Mouse (Mus musculus) testis, postnatal 10 days (tissue): Measurements from ENCODE around the gene Dcaf5.

Experiments used
- DNase-seq: peaks from one replicate; pipeline ENCODE4 v3.0.0; 2021; ENCODE audit warnings: low spot score

The Dcaf5 gene

GRCm38 (mm10) chr12:80340936-80341335, 95.5 kb downstream of the Dcaf5 start:
- DNase-seq = no peak

DNA sequence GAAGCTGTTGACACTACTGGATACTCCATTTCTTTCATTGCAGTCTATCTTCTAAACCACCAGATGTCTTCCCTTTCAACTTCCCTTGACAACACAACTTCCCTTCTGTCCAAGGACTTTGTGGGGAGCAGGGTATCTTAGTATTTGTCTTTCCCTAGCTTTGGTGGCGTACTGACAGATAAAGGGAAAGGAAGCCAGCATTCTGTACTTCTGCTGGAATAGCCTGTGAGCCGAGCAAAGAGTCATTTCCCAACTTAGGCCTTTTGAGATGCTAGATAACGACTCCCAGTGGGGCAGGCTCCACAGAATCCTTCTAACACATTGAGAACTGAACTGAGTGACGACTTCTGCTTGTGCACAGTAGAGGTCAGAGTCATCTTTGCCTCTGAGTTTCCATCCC, 102.2 kb downstream of the Dcaf5 start:
- no peak for DNase-seq

- DNase-seq = no peak
These were observed 104.8 kb downstream of the Dcaf5 start for GRCm38 (mm10) chr12:80331634-80332033.

GRCm38 (mm10) chr12:80330819-80331218, 105.6 kb downstream of the Dcaf5 start:
- DNase-seq = no peak

DNA sequence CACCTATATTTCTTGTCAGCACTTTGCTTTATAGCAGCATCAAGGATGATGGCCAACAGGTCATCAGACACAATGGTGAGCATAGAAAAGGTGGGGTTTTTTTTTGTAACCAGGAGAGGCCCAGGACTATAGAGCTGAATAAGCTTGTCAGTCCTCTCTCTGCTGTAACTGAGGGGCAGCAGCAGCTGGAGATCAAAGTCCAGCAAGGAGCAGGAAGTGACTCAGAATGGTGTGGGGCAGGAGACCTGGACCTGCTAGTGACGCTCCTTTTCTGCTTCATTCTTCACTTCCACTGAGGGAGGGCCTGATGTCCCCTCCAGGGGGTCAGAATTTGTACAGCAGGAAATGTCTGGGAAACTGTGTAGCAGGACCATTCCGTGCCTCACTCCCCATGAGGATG, 106.8 kb downstream of the Dcaf5 start:
- DNase-seq = no peak

DNA sequence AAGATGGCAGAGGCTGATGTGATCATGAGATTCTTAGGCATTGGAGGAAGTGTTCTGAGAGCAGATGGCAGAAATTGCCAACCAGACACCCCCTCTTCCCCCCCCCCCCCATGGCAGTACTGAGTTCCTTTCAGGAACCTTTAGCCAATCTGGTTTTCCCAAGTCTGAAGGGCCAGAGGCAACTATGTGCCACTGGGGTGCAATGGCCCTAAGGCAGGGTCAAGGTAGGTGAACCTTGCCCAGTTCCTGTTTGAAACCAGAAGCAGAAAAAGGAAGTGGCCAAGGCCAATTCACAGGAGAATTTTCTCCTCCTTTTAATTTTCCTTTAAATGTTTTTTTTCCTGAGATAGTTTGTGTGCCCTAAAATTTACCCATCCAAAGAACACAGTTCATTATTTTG, 110.4 kb downstream of the Dcaf5 start:
- DNase-seq = no peak

DNA sequence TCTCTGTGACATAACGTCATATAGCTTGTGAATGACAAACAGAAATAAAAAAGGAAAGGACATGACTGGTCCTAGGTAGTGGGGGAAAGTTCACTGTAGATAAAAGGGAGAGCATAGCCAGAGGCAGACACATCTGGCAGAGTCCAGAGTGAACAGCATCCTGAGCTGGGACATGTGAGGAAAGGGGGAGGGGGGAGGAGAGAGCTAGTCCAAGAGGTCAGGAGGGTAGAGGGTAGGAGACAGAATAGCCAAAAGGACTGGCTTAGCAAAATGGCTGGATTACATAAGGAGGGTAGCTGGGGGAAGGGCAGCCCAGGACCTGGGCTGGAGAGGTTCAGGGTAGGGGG, 111.6 kb downstream of the Dcaf5 start:
- no peak for DNase-seq

- no peak for DNase-seq
These were observed 112.2 kb downstream of the Dcaf5 start for GRCm38 (mm10) chr12:80324051-80324784.

DNA sequence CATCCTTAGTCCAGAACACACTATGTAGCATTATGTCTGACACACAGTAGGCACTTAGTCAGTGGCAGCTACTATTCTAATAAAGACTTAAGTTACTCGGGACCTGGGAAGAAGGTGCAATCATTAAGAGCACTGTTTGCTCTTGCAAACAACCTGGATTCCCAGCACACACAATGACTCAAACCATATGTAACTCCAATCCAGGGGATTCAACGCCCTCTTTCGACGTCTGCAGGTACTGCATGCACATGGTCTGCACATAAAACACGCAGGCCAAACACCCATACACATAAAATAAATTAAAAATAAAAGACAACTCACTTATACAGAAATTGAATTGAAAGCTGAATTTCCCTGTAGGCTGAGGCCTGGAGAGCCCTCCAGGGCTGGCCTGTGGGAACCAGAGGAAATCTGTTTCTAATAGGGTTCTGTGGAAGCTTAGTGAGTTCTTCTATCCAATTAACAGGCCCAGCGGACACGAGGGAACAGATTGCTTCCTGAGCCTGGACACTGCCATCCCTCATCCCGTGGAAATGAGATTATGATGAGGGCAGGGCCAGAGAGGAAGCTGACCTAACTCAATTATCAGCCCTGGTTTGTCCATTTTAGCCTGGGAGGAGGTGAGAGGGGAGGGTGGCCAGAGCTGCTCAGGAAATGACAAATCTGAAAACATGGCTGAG, 112.9 kb downstream of the Dcaf5 start:
- no peak for DNase-seq

DNA sequence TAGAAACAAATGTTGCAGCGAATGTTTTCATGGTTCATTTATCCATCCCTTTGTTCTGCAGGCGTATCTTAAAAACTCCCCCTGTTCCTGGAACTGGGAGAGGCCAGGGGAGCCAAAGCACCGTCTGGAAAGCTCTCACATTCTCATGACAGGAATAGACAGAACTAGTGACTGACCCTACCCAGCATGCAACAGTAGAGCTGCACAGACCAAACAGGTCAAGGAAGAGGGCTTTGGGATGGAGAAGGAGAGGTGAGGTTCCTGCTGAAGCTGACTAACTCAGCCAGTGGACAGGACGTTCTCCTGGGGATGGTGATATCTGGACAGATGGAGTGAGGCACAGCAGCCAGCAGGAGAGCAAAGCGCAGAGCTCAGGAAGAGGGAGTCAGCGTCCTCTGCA, 113.9 kb downstream of the Dcaf5 start:
- DNase-seq = no peak

DNA sequence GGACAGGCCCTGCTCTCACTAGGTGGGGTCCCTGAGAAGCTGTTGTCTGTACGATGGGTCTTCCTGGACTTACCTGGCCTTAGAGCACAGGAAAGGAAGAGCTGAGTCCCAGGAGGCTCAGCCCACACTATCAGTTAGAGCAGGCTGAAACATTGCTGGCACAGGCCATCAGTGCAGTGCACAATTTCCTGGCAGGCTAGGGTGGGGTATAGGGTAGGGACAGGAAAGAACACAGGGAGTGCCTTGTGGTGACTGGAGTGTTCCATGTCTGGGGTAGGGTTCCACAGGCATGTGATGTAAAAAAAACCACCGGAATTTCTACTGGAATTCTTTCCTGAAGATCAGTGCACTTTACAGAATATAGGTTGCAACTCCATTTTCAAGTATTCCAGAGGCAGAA, 117.3 kb downstream of the Dcaf5 start:
- no peak for DNase-seq

DNA sequence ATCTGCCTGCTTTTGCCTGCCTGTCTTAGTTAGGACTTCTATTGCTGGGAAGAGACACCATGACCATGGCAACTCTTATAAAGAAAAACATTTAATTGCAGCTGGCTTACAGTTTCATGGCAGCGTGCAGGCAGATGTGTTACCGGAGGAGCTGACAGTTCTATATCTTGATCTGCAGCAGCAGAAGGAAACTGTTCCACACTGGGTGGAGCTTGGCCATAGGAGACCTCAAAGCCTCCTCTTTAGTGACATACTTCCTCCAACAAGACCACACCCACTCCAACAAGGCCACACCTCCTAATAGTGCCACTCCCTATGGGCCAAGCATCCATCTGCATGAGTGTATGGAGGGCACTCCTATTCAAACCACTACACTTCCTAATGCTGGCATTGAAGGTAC, 121.1 kb downstream of the Dcaf5 start:
- DNase-seq = no peak

DNA sequence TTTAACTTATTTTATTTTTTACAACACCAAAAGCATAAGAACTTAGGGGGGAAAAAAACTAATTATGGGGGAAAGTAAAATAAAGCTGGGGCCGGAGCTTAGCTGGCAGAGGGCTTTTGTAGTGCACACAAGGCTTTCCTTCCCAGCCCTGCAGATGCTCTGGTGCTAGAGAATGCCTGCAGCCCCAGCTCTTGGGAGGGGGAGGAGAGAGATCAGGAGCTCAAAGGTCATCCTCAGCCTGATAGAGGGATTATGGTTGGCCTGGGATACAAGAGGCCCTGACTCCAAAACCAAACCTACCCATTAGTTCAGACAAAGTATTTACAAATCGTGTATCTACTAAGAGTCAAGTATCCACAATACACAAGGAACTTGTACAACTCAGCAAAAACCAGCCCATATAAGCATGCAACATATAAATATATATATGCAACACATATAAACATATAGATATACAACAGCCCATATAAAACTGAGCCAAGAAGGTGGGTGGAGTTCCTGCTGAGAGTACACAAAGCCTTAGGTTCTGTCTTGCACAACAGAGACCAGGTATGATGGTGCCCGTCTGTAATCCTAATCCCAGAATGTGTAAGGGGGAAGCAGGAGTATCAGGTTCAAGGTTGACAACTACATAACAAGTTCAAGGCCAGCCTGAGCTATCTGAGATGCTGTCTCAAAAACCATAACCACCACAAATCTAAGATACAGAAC, 124.3 kb downstream of the Dcaf5 start:
- DNase-seq = no peak

DNA sequence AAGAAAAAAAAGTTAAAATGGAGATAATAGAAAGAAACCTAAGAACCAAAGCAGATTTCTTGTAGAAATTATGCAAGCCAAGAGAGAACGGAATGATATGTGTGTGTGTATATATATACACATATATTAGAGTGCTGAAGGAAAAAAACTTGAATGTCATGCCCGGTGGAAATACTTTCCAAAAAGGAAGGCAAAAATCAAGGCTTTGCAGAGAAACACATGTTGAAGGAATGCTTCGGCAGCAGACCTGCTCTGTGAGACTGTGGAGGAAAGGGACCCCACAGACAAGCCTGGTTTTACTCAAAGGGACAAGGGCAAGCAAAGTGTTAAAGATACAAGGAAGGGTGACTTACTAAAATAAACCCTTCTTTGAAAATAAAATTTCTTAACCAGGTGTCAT, 128.8 kb downstream of the Dcaf5 start:
- no peak for DNase-seq

DNA sequence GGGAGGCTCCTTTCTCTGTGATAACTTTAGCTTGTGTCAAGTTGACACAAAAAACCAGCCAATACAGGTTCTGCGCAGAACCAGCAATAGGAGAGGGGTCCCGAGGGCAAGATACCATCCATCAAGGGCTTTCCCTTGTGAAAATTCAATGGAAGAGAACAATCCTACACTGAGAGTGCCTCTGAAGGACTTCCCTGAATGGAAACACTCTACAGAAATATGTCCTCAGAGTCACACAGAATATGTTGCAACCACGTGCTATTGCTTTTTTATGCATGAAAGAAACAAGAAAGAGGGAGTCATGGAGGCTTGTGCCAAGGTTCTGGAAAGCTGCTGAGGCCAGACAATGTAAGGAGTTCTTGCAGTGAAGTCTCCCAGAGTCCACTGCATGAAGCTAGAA, 131.9 kb downstream of the Dcaf5 start:
- DNase-seq = no peak

DNA sequence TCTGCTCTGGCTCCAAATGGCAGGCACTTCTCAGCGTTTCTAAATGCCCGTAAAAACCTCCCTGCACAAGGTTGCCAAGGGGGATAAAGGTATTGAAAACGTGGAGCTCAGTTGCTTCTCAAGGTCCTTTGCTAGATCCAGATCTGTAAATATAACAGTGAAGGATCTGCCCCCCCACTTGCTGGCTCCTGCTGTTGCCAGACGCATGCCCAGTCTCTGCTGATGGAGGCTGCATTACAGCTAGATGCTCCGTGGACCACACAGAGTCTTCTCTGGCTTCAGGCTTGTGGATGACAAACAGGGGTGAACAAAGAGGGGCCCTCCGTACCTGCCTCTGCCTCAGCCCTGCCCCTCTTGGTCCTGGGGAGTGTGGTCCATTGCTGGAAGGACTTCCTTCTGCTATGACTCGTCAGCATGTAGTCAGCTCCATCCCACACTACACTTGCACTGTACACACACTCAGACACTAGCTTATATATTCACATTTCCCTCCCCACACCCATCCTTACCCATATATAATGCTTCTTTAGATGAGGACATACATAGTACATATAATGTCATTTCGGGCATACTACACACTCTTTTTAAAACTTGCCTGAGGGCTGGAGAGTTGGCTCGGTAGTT, 135.5 kb downstream of the Dcaf5 start:
- DNase-seq = no peak

- DNase-seq = no peak
These were observed 137.7 kb downstream of the Dcaf5 start for GRCm38 (mm10) chr12:80298714-80299113.

- no peak for DNase-seq
These were observed 144.4 kb downstream of the Dcaf5 start for GRCm38 (mm10) chr12:80291895-80292435.

GRCm38 (mm10) chr12:80290964-80291363, 145.4 kb downstream of the Dcaf5 start:
- DNase-seq = no peak

DNA sequence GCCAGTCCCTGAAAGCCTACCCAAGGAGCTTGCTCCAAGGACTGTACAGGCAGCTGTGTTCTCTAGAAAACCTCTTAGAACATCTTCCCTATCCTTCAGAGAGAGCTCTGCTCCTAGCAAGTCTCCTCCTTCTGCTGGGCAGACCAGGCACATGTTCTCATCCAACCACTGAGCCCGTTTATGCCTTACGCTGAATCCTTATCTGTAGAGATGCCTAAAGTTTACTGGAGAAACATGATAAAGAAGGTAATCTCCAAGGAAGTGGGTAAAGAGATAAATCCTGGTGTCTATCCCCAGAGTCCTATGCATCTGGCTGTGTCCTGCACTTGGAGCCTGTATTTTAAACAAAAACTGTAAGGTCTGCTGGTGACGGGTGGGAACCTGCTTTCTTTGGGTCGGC, 145.9 kb downstream of the Dcaf5 start:
- DNase-seq = no peak

DNA sequence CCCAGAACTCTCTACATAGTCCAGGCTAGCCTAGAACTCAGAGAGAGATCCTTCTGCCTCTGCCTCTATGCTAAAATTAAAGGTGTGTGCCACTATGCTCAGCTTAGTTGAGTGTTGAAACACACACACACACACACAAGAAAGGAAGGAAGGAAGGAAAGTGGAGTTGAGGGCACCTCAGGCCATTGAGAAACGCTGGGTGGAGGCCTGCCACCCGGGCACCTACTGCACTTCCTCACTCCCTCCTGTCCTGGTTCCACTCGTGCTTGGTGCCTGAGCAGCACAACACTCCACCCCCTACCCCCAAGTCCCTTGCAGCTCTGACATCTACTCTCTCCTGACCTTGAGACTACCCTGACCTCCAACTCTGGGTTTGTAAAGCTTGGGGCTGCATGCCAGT, 146.7 kb downstream of the Dcaf5 start:
- no peak for DNase-seq

DNA sequence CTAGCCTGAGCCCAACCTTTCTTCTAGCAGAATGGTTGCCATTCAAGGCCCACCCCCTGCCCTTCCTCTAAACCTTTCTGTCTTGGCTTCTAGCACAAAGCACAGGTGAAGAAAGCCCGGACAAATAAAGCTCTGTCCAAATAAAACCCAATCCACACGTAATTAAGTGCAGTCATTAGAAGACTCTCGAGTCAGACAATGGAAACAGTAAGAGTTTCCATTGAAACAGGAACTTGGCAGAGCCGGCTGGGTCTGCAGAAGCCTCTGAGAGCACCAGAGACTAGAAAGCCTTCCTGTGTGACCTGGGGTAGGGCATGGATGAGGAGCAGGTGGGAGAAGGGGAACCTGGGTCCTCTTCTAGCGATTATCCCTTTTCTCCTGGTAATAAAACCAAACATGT, 150.5 kb downstream of the Dcaf5 start:
- DNase-seq = no peak
